Mouse (Mus musculus) layer of hippocampus, postnatal 14 days (tissue): Measurements from ENCODE around the gene Grik3. TPM values are rescaled to one million over a fixed set of nuclear protein-coding genes. Genes with fewer than 3 reads are reported as not detected.

ENCODE experiments used
- DNase-seq, 2 experiments: peaks; one replicate each; pipeline ENCODE4 v3.0.0; 2021 to 2022; ENCODE audit warnings: low spot score in 2 of 2, mixed read lengths in 1 of 2
- total RNA-seq, 2 experiments: library from RNA; stranded (reverse); gene quantifications; 2 replicates each; pipeline ENCODE4 v1.2.3; 2021

The Grik3 gene
- total RNA-seq, 2 experiments from 2014 or later: 19.4 to 24.6 TPM

DNA sequence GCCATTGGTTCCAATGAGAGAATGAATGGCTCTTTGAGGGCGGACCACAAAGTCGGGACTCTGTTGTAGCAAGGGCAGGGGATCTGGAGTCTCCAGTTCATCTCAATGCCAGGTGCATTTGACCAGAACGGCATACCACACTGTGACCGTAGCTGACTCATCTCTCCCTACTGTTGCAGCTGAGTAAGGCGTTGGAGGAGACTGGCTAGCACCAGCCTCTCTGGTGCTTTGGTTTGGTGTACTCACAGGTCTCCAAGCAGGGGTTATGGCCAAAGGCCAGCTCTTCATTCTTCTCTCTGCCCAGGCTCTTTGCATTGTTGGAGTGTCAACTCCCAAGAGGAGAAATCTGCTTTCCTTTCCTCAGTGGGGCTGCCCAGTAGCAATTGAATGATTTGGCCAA, 52.7 kb downstream of the Grik3 start:
- no peak for DNase-seq

DNA sequence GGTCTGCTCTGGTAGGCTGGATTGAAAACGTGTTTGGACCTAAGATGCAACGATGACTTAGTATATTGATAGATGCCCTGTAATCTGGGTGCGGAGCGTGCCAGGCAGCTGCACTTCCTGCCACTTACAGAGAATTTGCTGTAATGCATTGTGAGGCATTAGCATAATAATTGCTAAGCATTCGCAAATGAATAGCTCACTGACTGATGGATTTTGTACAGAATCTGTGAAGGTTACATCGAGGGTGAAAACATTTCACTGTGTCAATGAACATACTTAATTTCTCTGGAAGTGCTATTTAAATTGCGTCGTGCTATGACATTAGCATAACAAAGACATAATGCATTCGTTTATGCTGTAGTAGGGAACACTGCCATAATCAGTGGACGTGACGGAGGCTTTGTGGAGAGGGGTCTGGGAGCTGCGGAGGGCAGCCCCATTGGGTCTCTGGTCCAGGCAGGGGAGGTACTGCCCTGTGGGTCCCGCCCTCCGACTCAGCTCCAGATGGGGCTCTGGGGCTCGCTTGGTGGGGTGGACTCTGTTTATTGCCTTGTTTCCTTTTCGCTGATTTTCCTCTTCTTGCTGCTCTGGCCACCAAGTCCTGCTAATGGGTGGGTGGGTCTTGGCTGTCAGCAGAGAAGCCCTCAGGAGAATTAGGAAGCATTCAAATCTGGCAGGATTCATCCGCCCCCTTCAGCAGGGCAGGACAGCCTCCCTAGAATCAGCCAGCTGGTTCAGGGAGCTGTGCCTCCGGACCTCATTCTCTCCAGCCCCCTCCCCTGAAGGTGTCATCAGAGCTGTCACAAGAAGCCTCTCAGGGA, 54.7 kb downstream of the Grik3 start:
- no peak for DNase-seq

DNA sequence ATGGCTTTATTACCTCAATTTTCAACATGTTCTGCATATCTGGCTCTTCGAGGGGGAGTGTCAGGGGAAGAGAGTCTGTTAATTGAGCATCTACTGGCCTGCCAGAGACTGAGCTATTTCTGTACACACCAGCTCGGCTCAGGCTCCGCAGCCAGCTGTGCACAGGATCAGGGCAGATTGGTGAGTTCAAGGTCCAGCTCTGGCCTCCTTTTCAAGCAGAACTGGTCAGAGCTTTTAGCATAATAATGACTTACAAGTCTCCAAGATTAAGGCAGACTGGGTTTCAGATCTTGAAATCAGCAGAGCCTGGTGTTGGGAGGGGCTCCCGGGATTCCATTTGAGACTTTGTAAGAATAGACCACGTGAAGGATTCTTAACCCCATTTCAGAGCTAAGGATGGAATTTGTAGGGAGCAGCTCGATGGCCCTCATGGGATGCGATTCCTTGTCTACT, 55.3 kb downstream of the Grik3 start:
- no peak for DNase-seq

DNA sequence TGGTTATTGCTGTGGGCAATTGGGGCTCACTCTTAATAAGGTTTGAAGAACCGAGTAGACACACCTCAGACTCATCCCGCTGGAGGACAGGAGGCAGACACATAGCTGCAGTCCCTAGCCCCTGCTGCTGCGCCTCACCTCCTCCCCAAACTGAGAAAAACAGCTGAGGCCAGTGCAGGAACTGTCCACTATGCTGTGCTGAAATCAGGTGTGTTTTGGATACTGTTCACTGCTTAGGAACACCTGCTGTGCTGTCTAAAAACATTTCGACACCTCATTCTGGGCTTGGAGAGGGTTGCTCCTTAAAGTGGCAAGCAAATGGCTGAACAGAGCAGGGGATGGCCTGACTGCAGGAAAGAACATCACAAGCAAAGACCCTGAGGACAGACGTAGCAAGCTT, 57.7 kb downstream of the Grik3 start:
- no peak for DNase-seq

DNA sequence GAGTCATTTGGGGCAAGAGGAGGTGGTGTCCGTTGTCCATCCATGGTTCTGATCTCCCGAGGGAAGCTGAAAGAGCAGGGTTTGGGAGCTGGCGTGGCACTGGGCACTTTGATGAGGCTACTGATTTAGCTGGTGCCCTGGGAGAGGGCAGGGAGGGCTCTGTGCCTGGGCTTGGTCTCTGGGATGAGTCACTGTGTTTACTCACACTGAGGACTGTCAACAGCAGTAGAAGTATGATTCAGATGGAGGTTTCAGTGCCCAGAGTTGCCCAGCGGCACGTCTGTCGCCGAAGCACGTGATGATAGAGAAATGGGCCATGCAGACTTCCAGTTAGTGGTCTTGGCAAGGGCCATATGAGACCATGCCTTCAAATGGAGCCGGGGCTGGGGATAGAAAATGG, 63.3 kb downstream of the Grik3 start:
- DNase-seq: no peak

DNA sequence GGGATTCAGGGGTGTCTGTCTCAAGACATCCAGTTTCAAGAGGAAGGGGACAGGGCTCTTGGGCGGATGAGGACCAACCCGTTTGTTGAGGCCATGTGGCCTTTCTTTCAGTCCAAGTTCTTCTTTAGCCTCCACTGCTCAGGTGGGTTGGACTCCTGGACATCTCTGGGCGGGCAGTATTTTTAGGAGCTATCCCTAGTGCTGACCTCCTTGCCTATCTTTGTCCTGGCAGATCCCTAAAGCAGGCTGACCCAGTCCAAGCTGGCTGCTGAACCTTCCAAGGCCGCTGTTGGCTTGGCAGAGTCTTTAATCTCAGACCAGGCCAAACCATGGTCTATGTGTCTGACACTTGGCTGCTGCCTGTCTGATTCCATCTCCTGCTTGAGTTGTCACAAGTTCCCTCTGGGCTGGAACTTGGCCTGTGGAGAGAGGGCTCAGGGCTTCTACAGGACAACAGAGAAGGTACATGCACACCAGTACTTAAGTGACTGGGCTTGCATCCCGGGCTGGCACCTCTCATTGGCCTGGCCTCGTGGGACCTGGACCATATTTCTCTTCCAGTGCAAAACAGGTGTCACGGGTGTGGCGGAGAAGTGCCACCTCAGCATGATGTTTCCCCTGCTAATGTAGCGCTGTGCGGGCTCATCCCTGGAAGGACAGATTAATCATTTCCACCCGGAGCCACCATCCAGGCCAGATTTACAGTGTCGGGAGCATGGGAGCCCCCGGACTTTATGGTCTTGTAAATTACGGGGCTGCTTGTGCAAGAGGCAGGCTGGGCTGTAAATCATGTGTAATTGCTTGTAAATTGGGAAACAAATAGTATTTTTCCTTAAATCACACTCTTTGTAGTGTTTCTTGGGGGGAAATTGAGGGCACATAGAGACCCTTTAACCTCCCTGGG, 66.2 kb downstream of the Grik3 start:
- DNase-seq: no peak

DNA sequence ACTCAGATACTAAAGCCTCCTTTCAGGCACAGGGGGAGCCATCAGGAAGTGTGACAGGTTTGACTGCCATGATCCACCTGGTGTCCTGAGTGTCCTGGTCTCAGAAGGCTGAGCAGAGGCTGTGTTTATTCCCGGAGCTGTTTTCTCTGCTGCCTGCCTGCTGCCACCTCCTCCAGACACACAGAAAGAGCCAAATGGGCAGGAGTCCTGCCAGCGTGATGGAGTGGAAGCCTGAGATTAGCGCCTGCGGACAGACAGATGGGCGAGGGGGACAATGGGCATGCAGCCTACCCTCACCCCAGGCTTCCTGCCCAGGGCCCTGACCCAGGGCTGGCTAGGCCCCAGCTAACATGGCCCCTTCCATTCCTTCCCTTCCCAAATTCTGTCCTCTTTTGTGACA, 69.1 kb downstream of the Grik3 start:
- DNase-seq: no peak

DNA sequence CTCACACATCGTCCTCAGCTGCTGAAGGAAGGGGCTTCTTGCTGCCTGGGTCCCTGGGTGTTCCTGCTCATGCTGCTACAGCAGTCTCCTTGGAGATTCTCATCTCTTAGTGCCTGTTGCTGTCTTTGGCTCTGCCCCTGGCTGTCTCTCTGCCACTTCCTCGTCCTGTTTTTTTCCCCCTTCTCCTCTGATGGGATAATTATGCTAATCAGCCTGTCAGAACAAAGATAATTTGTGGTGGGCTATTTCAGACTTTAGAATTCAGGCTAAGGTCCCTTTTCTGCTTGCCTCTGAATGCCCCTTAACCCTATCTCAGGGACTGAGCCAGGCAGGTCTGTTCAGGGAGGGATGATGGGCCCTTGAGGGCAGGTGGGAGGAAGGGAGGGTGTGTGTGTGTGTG, 70.3 kb downstream of the Grik3 start:
- no peak for DNase-seq

DNA sequence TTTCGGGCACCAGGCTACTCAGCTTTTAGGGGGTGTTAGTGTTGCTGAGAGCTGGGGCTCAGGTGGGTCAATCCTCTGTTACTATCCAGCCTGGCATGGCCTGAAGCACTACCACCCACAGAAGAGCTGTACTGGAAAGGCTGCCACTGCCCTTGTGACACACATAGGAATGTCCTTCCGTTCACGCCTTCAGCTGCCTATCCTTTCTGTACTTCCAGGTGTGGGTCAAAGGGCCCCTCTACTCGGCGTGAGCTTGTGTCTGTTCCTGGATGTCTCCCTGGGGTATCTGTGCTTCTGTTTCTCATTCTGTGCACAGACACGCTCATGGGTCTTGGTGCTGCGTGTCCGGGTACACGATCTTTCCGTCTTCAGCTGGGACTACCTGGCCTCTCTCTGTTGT, 73.1 kb downstream of the Grik3 start:
- DNase-seq: no peak

DNA sequence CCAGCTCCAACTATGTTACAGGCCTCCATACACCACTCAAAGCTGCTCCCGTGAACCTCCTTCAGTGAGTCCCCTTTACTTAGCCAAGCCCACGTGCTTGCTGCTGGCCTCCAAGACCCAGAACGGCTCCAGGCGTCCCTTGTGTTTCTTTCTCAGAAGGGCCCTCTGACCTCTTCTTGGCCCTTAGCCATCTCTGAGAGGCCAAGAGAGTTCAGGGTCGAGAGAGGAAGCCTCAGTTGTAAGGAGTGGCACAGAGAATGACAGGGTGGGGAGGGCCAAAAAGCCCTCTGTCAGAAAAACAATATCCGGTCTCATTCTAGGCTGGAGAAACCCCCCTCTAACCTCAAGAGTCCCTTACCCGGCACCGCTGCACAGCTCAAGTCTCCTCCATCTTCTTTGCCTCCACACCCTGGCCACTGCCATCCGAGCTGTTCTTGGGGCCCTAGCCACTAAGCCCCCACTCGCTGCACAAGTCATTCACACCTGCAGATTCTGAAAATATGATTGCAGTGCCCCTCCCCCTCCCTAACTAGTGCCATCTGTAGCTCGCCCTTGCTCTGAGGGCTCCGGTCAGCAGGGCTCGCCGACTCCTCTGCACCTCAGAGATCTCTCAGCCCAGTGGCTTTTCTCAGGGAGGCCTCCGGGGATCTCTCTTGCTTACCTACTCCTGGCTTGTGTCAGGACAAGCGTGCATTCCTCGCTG, 73.7 kb downstream of the Grik3 start:
- DNase-seq: no peak

DNA sequence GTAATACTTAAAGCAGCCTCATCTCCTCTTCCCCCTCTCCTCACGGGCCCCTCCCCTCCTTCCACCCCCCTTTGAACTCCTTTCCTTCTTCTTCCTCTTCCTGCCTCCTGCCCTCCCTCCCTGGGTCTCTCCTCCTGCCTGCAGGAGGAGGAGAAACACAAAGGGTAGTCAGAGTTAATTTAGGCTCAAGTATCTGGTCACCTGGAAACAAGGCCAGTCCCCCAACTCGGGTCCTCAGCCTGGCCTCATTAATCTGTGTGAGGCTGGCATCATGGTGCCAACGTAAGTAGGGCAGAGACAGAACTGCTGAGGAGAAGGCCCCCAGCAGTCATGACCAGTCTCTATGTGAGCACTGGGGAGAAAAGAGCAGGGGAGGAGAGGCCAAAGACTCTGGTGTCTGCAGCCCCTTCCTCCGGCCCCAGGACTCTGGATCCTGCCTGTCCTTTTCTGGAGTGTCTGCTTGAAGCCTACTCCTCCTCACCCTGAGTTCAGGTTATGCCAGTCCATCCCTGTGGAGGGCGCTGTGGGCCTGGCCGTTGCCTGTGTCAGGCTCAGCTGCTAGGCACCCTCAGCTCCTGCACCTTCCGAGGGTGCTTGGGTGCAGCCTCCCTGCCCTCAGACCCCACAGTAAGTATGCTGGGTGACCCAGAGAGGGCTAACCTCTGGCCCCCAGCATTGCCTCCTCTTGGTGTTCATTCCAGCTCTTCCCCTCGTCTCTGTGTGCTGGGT, 75.4 kb downstream of the Grik3 start:
- no peak for DNase-seq

DNA sequence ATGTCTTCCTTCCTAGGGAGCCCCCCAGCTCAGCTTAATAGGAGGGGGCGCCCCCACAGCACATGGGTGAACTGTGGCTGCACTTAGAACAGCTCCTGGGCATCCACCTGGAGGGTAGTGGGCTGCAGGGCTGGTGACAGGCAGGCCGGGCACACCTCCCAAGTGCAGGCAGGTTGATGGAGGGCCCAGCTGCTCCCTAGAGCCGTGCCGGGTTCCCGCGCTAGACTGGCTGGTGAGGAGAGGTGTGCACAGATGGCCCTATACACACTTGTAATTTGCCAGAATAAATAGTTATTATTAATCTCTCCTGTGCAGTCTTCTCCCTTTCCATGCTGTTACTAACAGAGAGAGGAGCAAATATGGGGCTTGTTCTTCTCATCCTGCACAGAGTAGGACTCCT, 77.7 kb downstream of the Grik3 start:
- no peak for DNase-seq

DNA sequence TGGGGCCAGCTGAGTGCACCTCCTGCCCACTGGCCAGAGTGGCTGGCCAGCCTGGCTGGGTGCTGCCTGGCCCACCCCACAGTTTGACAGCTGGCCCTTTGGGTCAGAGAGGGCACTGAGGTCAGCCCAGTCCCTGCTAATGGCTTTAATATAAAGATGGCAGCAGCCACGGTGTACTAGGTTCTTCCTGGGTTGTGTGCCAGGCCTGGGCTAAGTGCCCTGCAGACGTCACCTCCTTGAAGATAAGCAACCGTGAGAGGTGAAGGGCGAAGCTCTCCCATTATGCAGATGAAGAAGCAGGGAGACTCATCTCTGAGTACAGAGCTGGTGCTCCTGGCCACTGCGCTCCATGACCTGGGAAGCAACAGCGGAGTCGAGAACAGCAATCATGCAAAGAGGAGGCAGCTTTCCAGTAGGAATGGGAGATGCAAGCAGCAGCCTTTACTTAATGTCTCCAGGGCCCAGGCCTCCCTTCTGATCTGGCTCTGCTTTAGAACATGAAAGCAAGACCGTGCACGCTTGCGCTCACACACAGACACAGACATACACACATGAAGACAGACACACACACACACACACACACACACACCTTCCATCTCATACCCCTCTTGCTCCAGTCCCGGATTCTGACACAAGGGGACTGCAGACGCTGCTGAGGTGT, 81.3 kb downstream of the Grik3 start:
- DNase-seq: no peak

DNA sequence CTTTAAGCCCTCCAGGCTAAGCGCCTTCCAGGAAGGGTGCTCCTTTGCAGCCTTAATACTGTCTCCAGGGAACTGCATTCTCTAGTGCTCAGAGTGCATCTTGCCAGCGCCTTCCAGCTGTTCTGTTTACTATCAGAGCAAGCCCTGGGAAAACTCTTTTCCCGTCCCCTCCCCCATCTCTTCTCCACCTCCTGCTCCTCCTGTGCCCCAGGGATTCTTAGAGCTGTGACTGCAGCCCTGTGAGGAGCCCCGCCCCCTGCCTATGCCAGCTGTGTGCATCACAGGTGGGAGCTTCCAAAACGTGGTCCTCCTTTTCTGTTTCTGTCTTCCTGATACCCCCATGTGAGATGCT, 81.8 kb downstream of the Grik3 start:
- no peak for DNase-seq

DNA sequence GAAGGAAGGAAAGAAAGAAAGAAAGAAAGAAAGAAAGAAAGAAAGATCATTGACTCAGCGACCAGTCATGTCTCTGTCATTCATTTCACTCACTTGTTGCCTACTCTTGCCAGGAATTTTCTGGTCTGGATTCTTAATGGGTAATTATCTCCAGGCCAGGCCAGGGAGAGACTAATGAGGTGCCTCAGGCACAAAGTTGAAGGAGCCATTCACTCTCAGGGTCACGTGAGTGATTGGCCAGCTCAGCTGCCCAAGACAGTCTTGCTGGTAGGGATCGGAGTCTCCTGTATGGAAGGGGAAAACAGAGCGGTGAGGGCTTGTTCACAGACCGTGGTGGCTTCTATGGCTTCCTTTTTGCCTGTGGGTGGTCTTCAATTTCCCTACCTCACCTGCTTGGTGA, 82.5 kb downstream of the Grik3 start:
- no peak for DNase-seq

DNA sequence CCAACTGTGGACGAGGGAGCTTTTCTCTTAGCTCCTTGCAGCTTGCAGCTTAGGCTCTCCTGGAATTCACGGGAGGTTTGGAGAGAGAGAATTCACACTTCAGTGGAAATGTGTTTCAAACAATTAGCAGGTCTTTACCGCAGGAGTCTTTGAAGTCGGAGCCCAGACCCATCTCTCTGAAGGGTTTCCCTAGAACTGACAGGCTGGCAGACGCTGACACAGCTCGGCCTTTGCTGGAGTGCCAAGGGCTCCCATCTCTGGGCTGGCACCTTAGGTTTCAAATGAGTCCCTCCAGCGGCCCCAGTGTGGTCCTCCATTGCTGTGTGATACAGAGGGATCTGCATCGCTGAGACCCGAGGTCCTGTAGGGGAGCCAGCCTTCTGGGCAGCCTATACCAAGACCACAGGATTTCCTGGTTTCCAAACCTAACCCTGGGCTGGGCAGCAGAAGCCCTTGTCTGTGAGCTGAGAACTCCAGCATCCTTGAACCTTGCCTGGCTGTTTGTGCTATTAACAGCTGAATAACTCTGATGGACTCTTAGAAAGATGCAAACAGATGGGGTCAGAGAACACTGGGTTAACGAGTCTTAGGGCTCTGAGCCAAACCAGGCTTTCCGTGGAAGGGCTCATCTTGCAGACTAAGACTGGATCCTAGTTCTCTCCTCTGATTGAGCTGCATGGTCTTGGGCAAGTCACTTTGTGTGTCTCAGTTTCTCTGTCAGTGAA, 83.6 kb downstream of the Grik3 start:
- no peak for DNase-seq

DNA sequence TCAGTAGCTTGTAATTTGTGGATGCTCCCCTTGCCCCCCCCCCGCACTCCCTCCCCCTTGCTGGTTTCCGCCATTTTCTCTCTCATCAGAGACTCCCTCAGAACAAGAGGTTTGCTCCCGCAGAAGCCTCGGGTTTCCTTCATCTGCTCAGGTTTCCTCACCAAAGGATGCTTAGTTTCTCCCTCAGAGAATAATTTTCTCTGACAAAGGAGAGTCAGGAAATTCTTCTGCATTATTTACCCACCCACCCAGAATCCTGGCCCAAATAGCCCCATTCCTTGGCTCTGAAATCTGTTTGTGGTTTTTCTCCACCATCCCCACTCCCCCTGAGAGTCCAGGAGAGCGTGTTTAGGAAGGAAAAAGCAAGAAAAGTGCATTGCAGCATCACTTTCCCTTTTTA, 89.8 kb downstream of the Grik3 start:
- no peak for DNase-seq

DNA sequence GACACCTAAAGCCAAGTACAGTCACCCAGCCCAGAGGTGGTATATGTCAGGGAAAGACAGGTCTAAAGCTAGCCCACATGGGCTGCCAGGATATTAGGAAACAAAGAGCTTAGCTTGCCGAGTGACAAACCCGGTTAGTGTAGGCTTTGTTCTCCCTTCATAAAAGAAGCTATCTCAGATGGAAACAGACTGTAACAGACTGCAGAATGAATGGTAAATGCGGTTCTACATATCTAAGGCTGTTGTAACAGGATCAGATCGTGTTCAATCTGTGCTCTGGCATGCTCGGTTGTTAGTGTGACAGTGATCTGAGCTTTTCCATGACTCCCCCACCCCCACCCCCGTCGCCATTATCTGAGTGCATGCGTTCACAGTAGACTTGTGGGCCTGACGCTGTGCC, 92.8 kb downstream of the Grik3 start:
- peak in 1 of 2 experiments; percentile 60 for DNase-seq

DNA sequence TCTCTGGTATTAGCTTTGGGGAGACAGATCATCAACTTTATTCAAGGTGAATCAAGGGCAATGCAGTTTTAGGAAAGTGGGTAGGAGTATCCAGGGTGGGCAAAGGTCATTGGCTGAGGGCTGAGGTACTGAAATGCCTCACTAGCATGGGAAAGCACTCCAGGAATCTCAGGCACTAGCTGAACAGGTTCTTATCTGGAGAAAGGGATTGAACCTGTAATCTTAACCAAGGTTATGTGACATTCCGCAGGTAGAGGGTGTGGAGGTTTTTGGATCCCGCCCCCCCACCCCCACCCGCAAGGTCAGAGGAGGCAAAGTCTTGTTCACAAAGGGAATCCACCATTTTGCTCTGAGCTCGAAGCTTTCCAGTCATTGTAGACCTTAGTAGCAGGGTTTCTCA, 93.4 kb downstream of the Grik3 start:
- no peak for DNase-seq

DNA sequence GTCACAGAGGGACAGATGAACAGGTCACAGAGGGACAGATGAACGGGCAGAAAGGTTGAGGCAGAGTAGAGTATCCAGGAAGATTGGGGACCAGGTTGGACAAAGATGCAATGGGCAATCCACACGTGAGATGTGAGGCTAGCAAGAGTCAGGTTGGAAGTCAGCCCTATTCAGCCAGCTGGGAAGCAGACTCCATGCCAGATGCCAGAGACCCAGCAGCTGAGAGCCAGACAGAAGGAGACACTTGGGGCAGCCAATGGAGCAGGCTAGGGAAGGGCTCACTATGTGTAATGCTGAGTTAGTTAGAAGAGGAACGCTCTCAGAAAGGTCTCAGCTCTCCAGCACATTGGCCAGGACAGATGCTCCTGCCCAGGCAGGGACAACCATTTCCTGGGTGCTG, 94.2 kb downstream of the Grik3 start:
- no peak for DNase-seq
